Mouse (Mus musculus) liver, embryonic 14.5 days (tissue): ENCODE data around the gene Cacna1s.

Experiments
- CTCF ChIP-seq: IDR thresholded peaks from 2 replicates; pipeline ENCODE4 v1.5.1; 2016; ENCODE audit warnings: antibody characterized with exemption, low read depth, control low read depth
- EP300 ChIP-seq: IDR thresholded peaks from 2 replicates; pipeline ENCODE4 v1.6.1; 2016; ENCODE audit warnings: antibody characterized with exemption, low read depth

DNA sequence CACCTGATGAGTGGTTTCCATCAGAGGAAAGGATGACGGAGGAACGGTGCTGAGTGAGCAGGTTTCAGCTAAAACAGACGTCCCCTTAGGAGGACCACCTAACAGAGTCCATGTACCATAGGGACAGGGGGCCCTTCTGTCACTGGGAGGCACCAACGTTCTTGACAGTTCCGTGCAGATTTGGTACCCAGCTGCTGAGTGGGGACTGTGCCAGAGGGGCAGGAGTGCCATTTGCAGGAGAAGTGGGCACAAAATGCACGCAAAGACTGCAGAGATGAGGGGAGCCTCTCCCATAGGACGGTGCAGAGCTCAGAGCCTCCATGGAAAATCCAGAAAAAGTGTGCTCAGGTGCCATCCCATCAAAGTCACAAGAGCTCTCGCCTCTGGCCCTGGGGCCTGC is 69.5 kb downstream of the Cacna1s start:
- no peak for TF ChIP-seq CTCF
- no peak for TF ChIP-seq EP300
